ENCODE assay signal across 8 mouse cellular contexts in the genomic region with DNA sequence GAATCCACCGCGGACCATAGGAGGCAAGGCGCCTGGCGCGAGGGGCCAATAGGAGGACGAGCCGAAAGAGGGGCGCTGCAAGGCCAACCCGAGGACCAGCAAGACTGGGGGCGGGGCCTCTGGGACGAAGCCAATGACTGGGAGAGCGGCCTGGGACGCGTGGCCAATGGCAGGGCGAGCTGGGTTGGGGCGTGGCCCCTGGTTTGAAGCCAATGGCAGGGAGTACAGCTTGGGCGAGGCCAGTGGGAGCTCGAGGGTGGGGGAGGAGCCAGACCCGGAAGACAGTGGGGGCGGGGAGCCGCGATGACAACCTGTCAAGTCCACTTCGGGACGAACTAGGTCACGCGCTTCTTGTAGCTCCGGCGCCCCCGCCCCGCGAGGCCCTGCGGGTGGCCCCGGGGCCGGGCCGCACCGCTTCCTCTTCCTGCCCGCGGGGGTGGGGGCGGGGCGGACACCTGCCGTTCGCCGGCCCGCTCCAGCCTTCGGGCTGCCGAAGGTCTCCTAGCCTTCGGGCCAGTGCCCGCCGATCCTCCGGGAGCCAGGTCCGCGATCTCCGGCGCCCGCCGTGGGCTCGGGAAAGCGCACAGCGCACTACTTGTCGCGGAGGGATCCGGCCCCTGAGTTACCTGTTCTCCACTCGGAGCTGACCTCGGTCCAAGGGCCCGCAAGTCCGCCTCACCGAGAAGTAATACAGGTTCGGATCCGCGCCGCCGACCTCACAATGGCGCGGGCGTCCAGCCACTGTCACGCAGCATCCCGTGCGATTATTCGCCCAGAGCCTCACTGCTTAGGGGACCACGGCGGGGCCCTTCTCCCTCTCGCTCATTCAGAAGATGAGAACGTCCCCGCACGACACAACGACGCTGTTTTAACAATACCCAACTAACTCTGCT. TPM values are rescaled to one million over a fixed set of nuclear protein-coding genes. Genes with fewer than 3 reads are reported as not detected.
DNase-seq lines count a peak whose midpoint lies in the region; ATAC-seq lines count a peak whose summit lies in the region.

No protein-coding gene starts in this region.

- intact Hi-C loops in gastrocnemius, postnatal 14 days (cut with DNase I; ENCODE audit: low total_unique reads): no loop called here
- intact Hi-C loops in left cerebral cortex, postnatal 10 days (cut with DNase I): loop anchor here (1.0 to 10.0 kb wide), 4 partner anchors 29 to 175 kb away; partner anchors contain the start of gene Xrcc2

- peak; percentile 100 for DNase-seq in adrenal gland, adult (ENCODE audit: inconsistent age in 2 of 2, low spot score in 1 of 2)
- DNase-seq in embryo, embryonic 10.5 days (ENCODE audit: low spot score): peak; percentile 100
- peak; percentile 100 for DNase-seq in gastrocnemius, postnatal 14 days
- peak; percentile 99 to 100 for DNase-seq in left cerebral cortex, postnatal 10 days (ENCODE audit: extremely low spot score in 1 of 2, low spot score in 2 of 2)
- DNase-seq in right cerebral cortex, postnatal 25 days: peak; percentile 100
- DNase-seq in urinary bladder, postnatal 4 days (ENCODE audit: low spot score in 2 of 2): peak; percentile 100

- ATAC-seq in inflammation-experienced regulatory T-cells, adult 6 months: peak; percentile 96
- peak; percentile 90 for ATAC-seq in megakaryocyte-erythroid progenitor cell, adult 5-6 weeks (replicated peaks; ENCODE audit: low FRiP score, low TSS enrichment, poor library complexity, severe bottlenecking)

RNA-seq across cellular contexts. Expression of gene Cct8l1, which starts 13.9 kb away (rescaled TPM):
- not detected for total RNA-seq in gastrocnemius, postnatal 14 days (2021)
- under 1 TPM in 1 of 3 experiments, not detected in 2; 0.23 TPM for polyA plus RNA-seq in inflammation-experienced regulatory T-cells, adult 6 months (2017; shearing (Covaris generic))
- under 1 TPM in 1 of 2 experiments, not detected in 1; 0.22 TPM for total RNA-seq in left cerebral cortex, postnatal 10 days (2021)
- not detected in 2 replicates for total RNA-seq in megakaryocyte-erythroid progenitor cell, adult 5-6 weeks (2014; fragmentation: Nextera tagmentation)
- total RNA-seq in megakaryocyte-erythroid progenitor cell, adult 5-6 weeks (2017): not detected in 2 replicates

RNA-seq across cellular contexts. Expression of gene Kmt2c, which starts 31.2 kb away (rescaled TPM):
- total RNA-seq in gastrocnemius, postnatal 14 days (2021): 10 to 100 TPM; 24.9 to 27.6 TPM
- polyA plus RNA-seq in inflammation-experienced regulatory T-cells, adult 6 months (2017; shearing (Covaris generic)): 10 to 100 TPM; 16.8 to 34.9 (median 34.9) TPM
- total RNA-seq in left cerebral cortex, postnatal 10 days (2021): 10 to 100 TPM; 69.3 to 70.1 TPM
- 64.3 and 70.7 TPM in 2 replicates for total RNA-seq in megakaryocyte-erythroid progenitor cell, adult 5-6 weeks (2014; fragmentation: Nextera tagmentation)
- 25.8 and 41.6 TPM in 2 replicates for total RNA-seq in megakaryocyte-erythroid progenitor cell, adult 5-6 weeks (2017)

Comparison
In these comparisons a context has a peak if more than half of its experiments do, and no peak if none do; other contexts are left out.
1. Peak in every context shown above with its lines: DNase-seq and ATAC-seq.